Mouse (Mus musculus) mouse trophoblast stem cell (cell line): ENCODE results near the gene 4931428L18Rik.

Source experiments
- in situ Hi-C, 2 experiments: fragments of 300-500 bp; cut with MseI, MboI; formaldehyde crosslinking; loops; 2 replicates in 1 of 2; 3 replicates in 1 of 2; pipeline ENCODE4 v1.15.1; 2025

4931428L18Rik gene

GRCm38 (mm10) chr1:31152799-31153426, 69.6 kb downstream of the 4931428L18Rik start:
- in situ Hi-C loops, result loop anchor here (5.0 to 10.0 kb wide), 3 partner anchors 198 to 368 kb away; no protein-coding TSS in a partner anchor

- in situ Hi-C loops, result loop anchor here (5.0 to 10.0 kb wide), 3 partner anchors 196 to 366 kb away; no protein-coding TSS in a partner anchor
Measured at GRCm38 (mm10) chr1:31150546-31150945, 71.9 kb downstream of the 4931428L18Rik start.

GRCm38 (mm10) chr1:31149671-31150070, 72.8 kb downstream of the 4931428L18Rik start:
- in situ Hi-C loops, result loop anchor here (5.0 to 10.0 kb wide), 3 partner anchors 195 to 365 kb away; no protein-coding TSS in a partner anchor

GRCm38 (mm10) chr1:31143571-31143970, 78.9 kb downstream of the 4931428L18Rik start:
- in situ Hi-C loops, result no loop called here

- in situ Hi-C loops, result no loop called here
Measured at GRCm38 (mm10) chr1:31142288-31143094, 80.0 kb downstream of the 4931428L18Rik start.

GRCm38 (mm10) chr1:31138387-31138786, 84.1 kb downstream of the 4931428L18Rik start:
- in situ Hi-C loops, result no loop called here

GRCm38 (mm10) chr1:31113466-31113865, 109.0 kb downstream of the 4931428L18Rik start:
- in situ Hi-C loops, result no loop called here

- in situ Hi-C loops, result no loop called here
Measured at GRCm38 (mm10) chr1:31107961-31108360, 114.5 kb downstream of the 4931428L18Rik start.

GRCm38 (mm10) chr1:31102863-31103657, 119.4 kb downstream of the 4931428L18Rik start:
- in situ Hi-C loops, result no loop called here

- in situ Hi-C loops, result no loop called here
Measured at GRCm38 (mm10) chr1:31102280-31102679, 120.2 kb downstream of the 4931428L18Rik start.

GRCm38 (mm10) chr1:31097208-31097607, 125.3 kb downstream of the 4931428L18Rik start:
- in situ Hi-C loops, result no loop called here

GRCm38 (mm10) chr1:31096466-31096793, 126.1 kb downstream of the 4931428L18Rik start:
- in situ Hi-C loops, result no loop called here

GRCm38 (mm10) chr1:31095706-31096465, 126.6 kb downstream of the 4931428L18Rik start:
- in situ Hi-C loops, result no loop called here

- in situ Hi-C loops, result no loop called here
Measured at GRCm38 (mm10) chr1:31094792-31095191, 127.7 kb downstream of the 4931428L18Rik start.

GRCm38 (mm10) chr1:31093939-31094338, 128.5 kb downstream of the 4931428L18Rik start:
- in situ Hi-C loops, result no loop called here

GRCm38 (mm10) chr1:31088686-31089085, 133.8 kb downstream of the 4931428L18Rik start:
- in situ Hi-C loops, result no loop called here

GRCm38 (mm10) chr1:31072523-31073370, 149.7 kb downstream of the 4931428L18Rik start:
- in situ Hi-C loops, result no loop called here

- in situ Hi-C loops, result no loop called here
Measured at GRCm38 (mm10) chr1:31071209-31071608, 151.3 kb downstream of the 4931428L18Rik start.

- in situ Hi-C loops, result no loop called here
Measured at GRCm38 (mm10) chr1:31064817-31065740, 157.4 kb downstream of the 4931428L18Rik start.
